Mouse (Mus musculus): ENCODE results near the gene Ucma. TPM values are rescaled to one million over a fixed set of nuclear protein-coding genes. Genes with fewer than 3 reads are reported as not detected.

The Ucma gene
- polyA plus RNA-seq, 1 experiment from 2014 or later, result not detected

- 76% methylated on average over 8 of the region's 8 CpGs for WGBS
- Histone ChIP-seq H3K4me2 (replicated peaks; ENCODE audit: low read depth, low read length) (no peak overlapping the region), H3K4me3 (ENCODE audit: low read length) (no peak overlapping the region), H3K9me3 (ENCODE audit: low read length) (no peaks in the 10 kb centered on the region), H3K9ac (replicated peaks; ENCODE audit: low read length) (no peak overlapping the region), H3K27me3 (ENCODE audit: insufficient read depth, low read length) (no peaks in the 10 kb centered on the region), H3K27ac (ENCODE audit: low read length) (no peak overlapping the region), H3K4me1 (ENCODE audit: insufficient read depth, low read length) (no peaks in the 10 kb centered on the region), H3K36me3 (ENCODE audit: insufficient read depth, low read length) (no peaks in the 10 kb centered on the region)
- ATAC-seq (ENCODE audit: low FRiP score, low TSS enrichment), result no peak
Measured at GRCm38 (mm10) chr2:5034801-5035200, 58.9 kb downstream of the Ucma start.

- no peak overlapping the region for H3K9ac ChIP-seq (replicated peaks; ENCODE audit: low read length)
- H3K4me3 ChIP-seq (ENCODE audit: low read length), result no peak overlapping the region
- H3K4me1 ChIP-seq (ENCODE audit: insufficient read depth, low read length), result no peaks in the 10 kb centered on the region
- H3K9me3 ChIP-seq (ENCODE audit: low read length), result no peaks in the 10 kb centered on the region
- WGBS, result 86% methylated on average over 9 of the region's 9 CpGs
- no peak for ATAC-seq (ENCODE audit: low FRiP score, low TSS enrichment)
- H3K36me3 ChIP-seq (ENCODE audit: insufficient read depth, low read length), result no peaks in the 10 kb centered on the region
- H3K4me2 ChIP-seq (replicated peaks; ENCODE audit: low read depth, low read length), result no peak overlapping the region
- no peaks in the 10 kb centered on the region for H3K27me3 ChIP-seq (ENCODE audit: insufficient read depth, low read length)
- no peak overlapping the region for H3K27ac ChIP-seq (ENCODE audit: low read length)
Measured at GRCm38 (mm10) chr2:5035241-5035640, 59.3 kb downstream of the Ucma start.

Other genes starting within 250 kb of the Ucma start
- gene Sephs1, start 94.6 kb upstream of the Ucma start, polyA plus RNA-seq (2015; fragmentation: Nextera tagmentation; extraction: Ambion mirVana), result 81.0 and 82.4 TPM in 2 replicates
- 69.7 and 71.7 TPM in 2 replicates for gene Phyh, start 57.1 kb upstream of the Ucma start, polyA plus RNA-seq (2015; fragmentation: Nextera tagmentation; extraction: Ambion mirVana)
- gene Mcm10, start 36.7 kb downstream of the Ucma start, polyA plus RNA-seq (2015; fragmentation: Nextera tagmentation; extraction: Ambion mirVana), result 34.0 and 39.5 TPM in 2 replicates
- gene Optn, start 87.9 kb downstream of the Ucma start, polyA plus RNA-seq (2015; fragmentation: Nextera tagmentation; extraction: Ambion mirVana), result 15.7 and 16.3 TPM in 2 replicates
- gene Ccdc3, start 161.7 kb downstream of the Ucma start, polyA plus RNA-seq (2015; fragmentation: Nextera tagmentation; extraction: Ambion mirVana), result 12.1 and 13.1 TPM in 2 replicates

Measured in kidney, embryonic 16.5 days (tissue).